Mouse (Mus musculus) kidney, adult 2 months (tissue): ENCODE results near the gene Olfr681.

Experiments
- CTCF ChIP-seq: fragments of 200-500 bp; conservative IDR thresholded peaks from 2 replicates; pipeline ENCODE4 v1.5.1; 2011; ENCODE audit warnings: low read depth, mild to moderate bottlenecking, control low read depth, low read length, moderate library complexity, mixed read lengths; ENCODE audit not compliant: insufficient read depth, insufficient read length
- POLR2A ChIP-seq: fragments of 200-500 bp; IDR thresholded peaks from one replicate; pipeline ENCODE4 v1.6.1; 2011; ENCODE audit warnings: low read depth, low read length, control low read depth

GRCm38 (mm10) chr7:105141275-105141674 is 24.6 kb downstream of the Olfr681 start:
- TF ChIP-seq CTCF (no peak), POLR2A (no peak)
